Mouse (Mus musculus): ENCODE data around the gene Aph1a.
A peak's percentile ranks its signal among the peaks of the same experiment; 100 is the strongest.

DNA sequence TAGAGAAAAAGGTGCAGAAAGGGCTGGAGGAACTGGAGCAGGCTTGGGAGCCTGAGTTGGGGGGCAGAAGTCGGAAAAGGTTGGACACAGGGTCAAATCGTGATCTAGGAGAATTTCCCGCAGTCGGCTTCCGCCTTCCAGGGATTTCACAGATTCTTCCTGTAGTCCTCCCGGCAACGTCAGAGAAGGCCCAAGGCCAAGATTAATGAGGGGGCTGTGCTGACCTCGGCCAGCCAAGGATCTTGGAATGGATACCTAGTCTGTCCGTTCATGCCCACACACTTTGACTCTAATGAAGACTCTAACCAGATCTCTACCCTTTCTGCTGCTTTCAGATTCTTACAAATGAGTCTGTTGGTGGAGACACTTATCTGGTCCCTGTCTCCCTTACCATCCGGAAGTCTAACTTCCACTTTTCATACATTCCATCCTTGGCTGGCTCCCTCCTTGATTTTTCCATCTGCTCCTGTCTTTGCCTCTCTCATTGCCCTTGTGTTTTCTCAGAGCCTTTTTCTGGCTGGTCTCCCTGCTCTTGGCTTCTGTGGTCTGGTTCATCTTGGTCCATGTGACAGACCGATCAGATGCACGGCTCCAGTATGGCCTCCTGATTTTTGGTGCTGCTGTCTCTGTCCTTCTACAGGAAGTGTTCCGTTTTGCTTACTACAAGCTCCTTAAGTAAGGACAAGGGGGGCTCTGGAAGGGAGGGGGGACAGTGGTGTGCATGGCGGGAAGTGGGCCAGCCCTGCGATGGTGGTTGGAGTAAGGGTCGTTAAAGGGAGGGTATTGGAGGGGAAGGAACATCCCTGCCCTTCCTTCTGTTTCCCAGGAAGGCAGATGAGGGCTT is 770 bp downstream of the Aph1a start:
- TF ChIP-seq EP300 (IDR thresholded peaks at IDR 0.05; ENCODE audit: low read depth in 1 of 2, low read length in 2 of 2) (peak; percentile 45 to 75; a peak in 3 of 4 replicates), POLR2A (IDR thresholded peaks at IDR 0.05; ENCODE audit: control insufficient read depth in 1 of 2, insufficient read depth in 1 of 2, low read depth in 1 of 2, low read length in 2 of 2, poor library complexity in 1 of 2) (0 out of 4 replicates have a peak, but pooled peaks have one; percentile 27 to 32), CTCF (IDR thresholded peaks at IDR 0.05 in 2 of 3, conservative IDR thresholded peaks at IDR 0.05 in 1 of 3; ENCODE audit: control insufficient read depth in 1 of 3, insufficient read depth in 1 of 3, low read depth in 2 of 3, low read length in 3 of 3, poor library complexity in 1 of 3, severe bottlenecking in 1 of 3) (no peak), MAFK (IDR thresholded peaks at IDR 0.05; ENCODE audit: borderline replicate concordance, low read depth, low read length) (no peak), TBP (IDR thresholded peaks at IDR 0.05; ENCODE audit: low read depth, low read length) (peak; percentile 74; the same call in 1 of the 2 replicates), USF1 (IDR thresholded peaks at IDR 0.05; ENCODE audit: low read depth, low read length) (peak; percentile 17; the same call in 1 of the 2 replicates)
